Mouse (Mus musculus) layer of hippocampus, adult 8-10 months (tissue): ENCODE measurements at regions not wholly inside any gene's neighbourhood (a gene's known extent, or its start where the extent isn't known, plus 50 kb on each side); places are given as distances from the start of the nearest gene placed in this dataset.

Source experiments
- DNase-seq, 2 experiments: peaks; one replicate each; pipeline ENCODE4 v3.0.0; 2022; ENCODE audit warnings: low spot score in 2 of 2

- DNase-seq: peak; percentile 11 to 64
Observed at GRCm38 (mm10) chr2:95232135-95232772, 794.3 kb upstream of the Api5 start.

GRCm38 (mm10) chr2:95231739-95232134 is 793.8 kb upstream of the Api5 start:
- DNase-seq: no peak

- no peak for DNase-seq
Observed at GRCm38 (mm10) chr2:95229386-95229785, 791.5 kb upstream of the Api5 start.

GRCm38 (mm10) chr2:95210216-95210941 is 772.4 kb upstream of the Api5 start:
- DNase-seq: no peak
